Mouse (Mus musculus) midbrain, postnatal 0 days (tissue): ENCODE results near the gene Taco1. TPM values are rescaled to one million over a fixed set of nuclear protein-coding genes. Genes with fewer than 3 reads are reported as not detected.

ENCODE experiments used
- ATAC-seq: fragments of 200-750 bp; cut with Nextera tagmentation; 2 replicates; pipeline ENCODE4 v1.8.0; 2017; ENCODE audit warnings: moderate number of reproducible peaks, mild to moderate bottlenecking, moderate TSS enrichment, moderate library complexity; ENCODE audit not compliant: low FRiP score
- DNase-seq: peaks from one replicate; pipeline ENCODE4 v3.0.0-alpha.2; 2015; ENCODE audit warnings: low spot score
- H3K27ac ChIP-seq: fragments of 300-500 bp; sonication (generic); 2 replicates; pipeline ENCODE4 v1.5.1; 2014; ENCODE audit warnings: low read depth, mild to moderate bottlenecking, low read length, mixed read lengths
- H3K27me3 ChIP-seq: fragments of 300-500 bp; sonication (generic); 2 replicates; pipeline ENCODE4 v1.6.1; 2014; ENCODE audit warnings: low read length, control low read depth, mixed read lengths; ENCODE audit not compliant: insufficient read depth
- H3K36me3 ChIP-seq: fragments of 300-500 bp; sonication (generic); 2 replicates; pipeline ENCODE4 v1.6.1; 2014; ENCODE audit warnings: low read length, control low read depth, mixed read lengths; ENCODE audit not compliant: insufficient read depth
- H3K4me1 ChIP-seq: fragments of 300-500 bp; sonication (generic); 2 replicates; pipeline ENCODE4 v1.6.1; 2014; ENCODE audit warnings: mild to moderate bottlenecking, control low read depth, antibody characterized with exemption, low read length, mixed read lengths; ENCODE audit not compliant: insufficient read depth
- H3K4me2 ChIP-seq: fragments of 300-500 bp; sonication (generic); 2 replicates; pipeline ENCODE4 v1.6.1; 2014; ENCODE audit warnings: low read depth, mild to moderate bottlenecking, low read length, mixed read lengths; ENCODE audit not compliant: poor library complexity, severe bottlenecking
- H3K4me3 ChIP-seq: fragments of 300-500 bp; sonication (generic); 2 replicates; pipeline ENCODE4 v1.5.1; 2014; ENCODE audit warnings: low read depth, mild to moderate bottlenecking, low read length, moderate library complexity
- H3K9ac ChIP-seq: fragments of 300-500 bp; sonication (generic); replicated peaks from 2 replicates; pipeline ENCODE4 v1.6.1; 2014; ENCODE audit warnings: mild to moderate bottlenecking, low read length, moderate library complexity, mixed read lengths; ENCODE audit not compliant: poor library complexity, severe bottlenecking
- H3K9me3 ChIP-seq: fragments of 300-500 bp; sonication (generic); 2 replicates; pipeline ENCODE4 v1.6.1; 2016; ENCODE audit warnings: low read length, control low read depth
- CTCF ChIP-seq: IDR thresholded peaks from 2 replicates; pipeline ENCODE4 v1.5.1; 2016; ENCODE audit warnings: antibody characterized with exemption, mild to moderate bottlenecking
- WGBS: fragments of 180-500 bp; shearing (Covaris S2); extraction: QIAGEN DNeasy Blood & Tissue Kit; methylation state at CpG from one replicate; pipeline ENCODE4 v1.1.7; 2014; 5-methylcytosine and 5-hydroxymethylcytosine counted together
- polyA plus RNA-seq: library from polyadenylated mRNA; unstranded; fragments of >200 nt; fragmentation: Nextera tagmentation; extraction: Ambion mirVana; gene quantifications from 2 replicates; pipeline ENCODE4 v1.2.1, GENCODE M21; 2015
- total RNA-seq: library from RNA; depleted of rRNA; stranded (reverse); fragments of >200 nt; gene quantifications from 2 replicates; pipeline ENCODE4 v1.2.3, GENCODE M21; 2014

Taco1 gene
- total and polyA plus RNA-seq, 2 experiments from 2014 or later: 5.1 to 17.3 TPM

DNA sequence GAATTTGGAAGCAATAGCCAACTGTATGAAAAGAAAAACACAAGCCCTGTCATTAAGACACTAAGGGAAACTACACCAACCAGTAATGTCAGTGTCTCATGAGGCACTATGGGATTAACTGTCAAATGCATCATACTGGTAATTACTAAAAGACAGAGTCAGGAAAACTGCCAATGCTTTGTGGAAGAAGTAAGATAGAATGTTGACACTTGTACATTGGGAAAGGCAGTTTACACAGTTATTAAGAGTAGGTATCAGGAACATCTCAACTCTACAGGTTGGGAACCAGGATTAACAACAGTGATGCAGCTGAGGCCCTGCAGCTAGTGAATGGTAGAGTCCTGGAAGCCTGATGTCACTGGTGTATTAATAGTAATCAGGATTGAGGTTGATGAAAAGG lies 21.5 kb upstream of the Taco1 start:
- DNase-seq (no peak), ATAC-seq (no peak)
- Histone ChIP-seq H3K4me2 (no peak overlapping the region), H3K4me1 (peaks cover 3% of the 10 kb centered on the region; the same call in 1 of the 2 replicates), H3K27me3 (no peaks in the 10 kb centered on the region), H3K27ac (no peak overlapping the region), H3K36me3 (peaks cover 15% of the 10 kb centered on the region), H3K9ac (no peak overlapping the region), H3K4me3 (no peak overlapping the region), H3K9me3 (no peaks in the 10 kb centered on the region)
- no peak for TF ChIP-seq CTCF

DNA sequence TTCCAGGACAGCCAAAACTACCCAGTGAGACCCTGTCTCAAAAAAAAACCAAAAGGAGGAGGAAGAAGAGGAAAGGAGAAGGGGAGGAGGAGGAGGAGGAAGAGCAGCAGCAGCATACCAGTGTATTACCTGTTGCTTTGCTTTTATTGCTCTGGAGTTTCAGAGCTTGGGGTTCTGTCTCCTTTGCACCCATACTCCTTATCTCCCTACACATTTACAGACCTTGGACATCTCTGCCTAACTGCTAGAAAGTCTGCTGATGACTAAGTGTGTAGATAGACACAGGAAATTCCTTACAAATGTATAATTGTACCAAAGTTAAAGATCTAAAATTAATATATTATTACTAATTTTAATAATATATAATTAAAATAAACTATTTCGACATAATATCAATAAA lies 20.6 kb upstream of the Taco1 start:
- Histone ChIP-seq H3K9me3 (no peaks in the 10 kb centered on the region), H3K4me1 (no peaks in the 10 kb centered on the region), H3K27ac (no peak overlapping the region), H3K36me3 (peaks cover 15% of the 10 kb centered on the region), H3K9ac (no peak overlapping the region), H3K27me3 (no peaks in the 10 kb centered on the region), H3K4me2 (no peak overlapping the region), H3K4me3 (no peak overlapping the region)
- DNase-seq: no peak
- WGBS: 98% methylated on average over 1 of the region's 1 CpGs
- ATAC-seq: no peak
- no peak for TF ChIP-seq CTCF

GRCm38 (mm10) chr11:106045780-106046179 lies 20.1 kb upstream of the Taco1 start:
- Histone ChIP-seq H3K27ac (no peak overlapping the region), H3K4me2 (no peak overlapping the region), H3K9me3 (no peaks in the 10 kb centered on the region), H3K4me1 (no peaks in the 10 kb centered on the region), H3K36me3 (peaks cover 18% of the 10 kb centered on the region), H3K27me3 (no peaks in the 10 kb centered on the region), H3K9ac (no peak overlapping the region), H3K4me3 (no peak overlapping the region)
- ATAC-seq (no peak), DNase-seq (no peak)
- TF ChIP-seq CTCF: no peak
- 96% methylated on average over 3 of the region's 3 CpGs for WGBS

DNA sequence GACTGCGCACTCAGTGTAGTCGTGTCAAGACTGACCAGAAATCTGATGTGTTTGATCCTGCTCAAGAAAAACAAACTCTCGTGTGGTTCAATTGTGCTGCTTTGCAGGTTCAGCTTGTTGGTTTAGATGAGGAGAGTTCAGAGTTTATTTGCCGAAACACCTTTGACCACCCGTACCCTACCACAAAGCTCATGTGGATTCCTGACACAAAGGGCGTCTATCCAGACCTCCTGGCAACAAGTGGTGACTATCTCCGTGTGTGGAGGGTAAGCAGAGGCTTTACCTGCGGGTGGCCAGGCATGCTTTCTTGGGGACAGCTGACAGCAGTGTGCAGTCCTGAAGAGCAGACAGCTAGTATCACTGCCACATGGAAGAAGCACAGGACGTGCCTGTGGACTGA lies 19.3 kb upstream of the Taco1 start:
- no peak for ATAC-seq
- no peak for DNase-seq
- H3K36me3 ChIP-seq: peaks cover 26% of the 10 kb centered on the region
- H3K27me3 ChIP-seq: no peaks in the 10 kb centered on the region
- H3K27ac ChIP-seq: no peak overlapping the region
- H3K4me3 ChIP-seq: no peak overlapping the region
- no peak for TF ChIP-seq CTCF
- H3K9me3 ChIP-seq: no peaks in the 10 kb centered on the region
- no peak overlapping the region for H3K4me2 ChIP-seq
- 82% methylated on average over 9 of the region's 9 CpGs for WGBS
- no peak overlapping the region for H3K9ac ChIP-seq
- H3K4me1 ChIP-seq: no peaks in the 10 kb centered on the region

- H3K27me3 ChIP-seq: no peaks in the 10 kb centered on the region
- DNase-seq: no peak
- no peak overlapping the region for H3K4me2 ChIP-seq
- no peaks in the 10 kb centered on the region for H3K4me1 ChIP-seq
- no peaks in the 10 kb centered on the region for H3K9me3 ChIP-seq
- WGBS: 92% methylated on average over 2 of the region's 2 CpGs
- H3K27ac ChIP-seq: no peak overlapping the region
- peaks cover 83% of the 10 kb centered on the region for H3K36me3 ChIP-seq
- H3K9ac ChIP-seq: no peak overlapping the region
- H3K4me3 ChIP-seq: no peak overlapping the region
- no peak for ATAC-seq
- TF ChIP-seq CTCF: no peak
Measured at GRCm38 (mm10) chr11:106053921-106054320, 11.9 kb upstream of the Taco1 start.

GRCm38 (mm10) chr11:106054600-106054999 lies 11.3 kb upstream of the Taco1 start:
- DNase-seq: no peak
- H3K4me2 ChIP-seq: no peak overlapping the region
- 97% methylated on average over 8 of the region's 8 CpGs for WGBS
- no peak overlapping the region for H3K27ac ChIP-seq
- H3K9ac ChIP-seq: no peak overlapping the region
- ATAC-seq: no peak
- TF ChIP-seq CTCF: no peak
- peaks cover 86% of the 10 kb centered on the region for H3K36me3 ChIP-seq
- no peaks in the 10 kb centered on the region for H3K9me3 ChIP-seq
- H3K4me3 ChIP-seq: no peak overlapping the region
- H3K27me3 ChIP-seq: no peaks in the 10 kb centered on the region
- no peaks in the 10 kb centered on the region for H3K4me1 ChIP-seq
